Mouse (Mus musculus): ENCODE data around the gene Fer1l4.

GRCm38 (mm10) chr2:156021219-156021618 lies 31.5 kb downstream of the Fer1l4 start:
- no peak for TF ChIP-seq CTCF (IDR thresholded peaks at IDR 0.05; ENCODE audit: extremely low read depth, insufficient read length, insufficient replicate concordance, low read depth, low read length)
- TF ChIP-seq POLR2A (IDR thresholded peaks at IDR 0.05; ENCODE audit: low read depth, low read length), result no peak

Data from small intestine, adult 2 months (tissue).